Mouse (Mus musculus) megakaryocyte, adult 5-6 weeks (primary cell): Measurements from ENCODE around the gene Por. TPM values are rescaled to one million over a fixed set of nuclear protein-coding genes. Genes with fewer than 3 reads are reported as not detected.

Experiments used
- ATAC-seq: 2 replicates; pipeline ENCODE4 v1.8.0; 2016; ENCODE audit warnings: mild to moderate bottlenecking, inconsistent platforms; ENCODE audit not compliant: poor library complexity, severe bottlenecking
- total RNA-seq, 2 experiments: library from RNA; stranded (forward) in 1 of 2; stranded (reverse) in 1 of 2; fragments of 153-499, 151-499 nt in 1 of 2; fragments of 221-1000, 200-1000 nt in 1 of 2; gene quantifications; 2 replicates each; pipeline versions ENCODE4 v1.2.3 to v1.2.4; 2015 to 2017

Por gene
- total RNA-seq, 2 experiments from 2014 or later = 31.1 to 49.7 TPM

DNA sequence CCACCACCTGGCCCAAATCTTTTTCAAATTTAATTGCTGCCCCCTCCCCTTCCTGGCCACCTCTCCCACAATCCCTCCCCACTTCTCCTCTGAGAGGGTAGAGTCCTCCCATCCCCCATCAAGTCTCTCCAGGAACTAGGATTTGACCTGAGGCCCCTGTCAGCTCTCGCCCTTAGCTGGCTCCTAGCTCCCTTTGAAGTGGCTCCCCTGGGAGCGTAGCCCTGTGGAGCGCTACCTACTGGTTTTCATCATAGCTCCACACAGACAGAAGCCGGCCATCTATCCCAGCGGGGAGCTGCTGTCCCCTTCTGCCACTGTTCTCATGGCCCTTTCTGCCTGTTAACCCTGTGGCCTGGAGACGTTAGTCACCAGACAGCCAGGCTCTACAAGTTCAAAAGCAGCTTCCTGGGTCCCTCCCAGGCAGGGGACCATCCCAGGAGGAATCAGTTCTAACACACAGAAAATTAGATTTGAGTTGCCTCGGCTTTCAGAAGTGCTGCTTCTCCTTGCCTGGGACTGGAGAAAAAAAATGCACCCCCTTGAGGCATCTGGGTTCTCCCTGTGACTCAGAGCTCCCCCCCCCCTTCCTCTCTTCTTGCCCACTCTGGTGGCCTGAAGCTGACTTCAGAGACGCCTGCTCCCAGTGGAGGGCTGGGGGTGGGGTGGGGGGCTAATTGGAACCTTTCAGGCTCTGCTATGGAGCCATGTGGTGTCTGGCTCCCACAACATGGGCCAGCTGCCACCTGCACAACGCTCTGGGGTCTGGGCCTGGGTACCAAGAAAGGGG, 54.9 kb downstream of the Por start:
- no peak for ATAC-seq

DNA sequence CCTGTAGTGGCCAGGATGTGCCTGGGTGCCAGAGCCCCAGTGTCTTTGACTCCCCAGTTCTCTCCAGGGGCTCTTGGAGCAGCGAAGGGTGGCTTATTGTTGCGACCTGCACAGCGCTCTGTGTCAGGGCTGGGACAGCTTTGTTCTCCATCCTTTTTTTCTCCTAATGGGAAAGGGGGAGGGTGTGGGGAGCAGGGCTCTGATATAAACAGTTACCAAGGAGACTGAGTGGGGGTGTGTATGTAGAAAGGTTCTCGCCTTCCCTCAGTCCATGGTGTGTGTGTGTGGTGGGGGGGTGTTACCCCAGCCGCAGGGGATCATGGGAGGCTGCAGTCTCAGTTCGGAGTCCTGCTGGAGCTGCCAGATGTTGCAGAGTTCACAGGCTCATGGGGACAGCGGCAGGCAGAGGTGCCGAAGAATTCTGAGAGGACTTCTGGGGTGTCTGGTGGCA, 55.6 kb downstream of the Por start:
- ATAC-seq = no peak

DNA sequence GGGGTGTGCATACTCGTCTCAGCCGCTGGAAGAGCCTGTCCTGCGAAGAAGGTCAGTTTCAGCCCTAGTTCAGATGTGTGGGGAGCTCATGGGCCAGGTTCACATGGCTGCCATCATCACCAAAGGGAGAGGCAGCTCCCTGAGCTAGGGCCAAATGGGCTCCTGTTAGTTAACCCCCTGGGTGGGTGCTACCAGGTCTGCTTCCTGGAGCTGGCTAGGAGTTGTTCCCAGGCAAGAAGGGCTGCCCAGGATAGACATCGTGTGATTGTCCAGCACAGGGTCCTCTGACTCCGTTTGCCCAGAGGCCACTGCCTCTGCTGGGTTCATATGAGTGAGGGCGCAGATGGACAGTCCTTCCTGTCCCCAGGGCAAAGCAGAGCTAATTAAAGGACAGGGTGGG, 56.2 kb downstream of the Por start:
- ATAC-seq = no peak

DNA sequence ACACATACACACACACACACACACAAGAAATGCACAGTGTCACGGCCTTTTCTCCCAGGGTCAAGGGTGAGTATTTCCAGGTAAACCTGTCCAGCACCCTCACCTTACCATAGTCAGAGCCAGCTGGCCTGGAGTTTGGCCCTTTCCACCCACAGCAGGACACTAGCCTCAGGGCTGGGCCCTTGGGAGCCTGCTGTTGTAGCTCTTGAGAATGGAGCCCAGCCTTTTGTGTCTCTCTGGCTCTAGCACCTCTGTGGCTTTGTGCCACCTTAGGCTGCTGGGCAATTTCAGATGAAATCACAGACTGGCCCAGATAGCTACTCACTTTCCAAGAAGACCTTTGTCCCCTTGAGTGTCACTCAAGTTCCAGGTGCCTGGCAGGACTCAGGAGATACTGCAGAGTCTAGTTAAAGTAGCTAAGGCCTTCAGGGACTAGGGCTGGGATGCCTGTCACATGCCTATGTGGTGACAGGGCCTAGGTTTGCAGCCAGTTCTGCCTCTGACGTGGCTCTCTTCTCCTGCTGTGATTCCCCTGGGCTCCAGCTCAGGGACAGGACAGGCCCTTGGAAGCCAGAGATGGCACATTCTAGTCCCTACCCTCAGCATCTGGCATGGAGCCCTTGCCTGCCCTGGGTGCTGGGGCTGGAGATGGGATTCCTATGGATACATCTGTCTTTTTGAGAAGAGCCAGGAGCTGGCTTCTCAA, 57.0 kb downstream of the Por start:
- ATAC-seq = no peak

DNA sequence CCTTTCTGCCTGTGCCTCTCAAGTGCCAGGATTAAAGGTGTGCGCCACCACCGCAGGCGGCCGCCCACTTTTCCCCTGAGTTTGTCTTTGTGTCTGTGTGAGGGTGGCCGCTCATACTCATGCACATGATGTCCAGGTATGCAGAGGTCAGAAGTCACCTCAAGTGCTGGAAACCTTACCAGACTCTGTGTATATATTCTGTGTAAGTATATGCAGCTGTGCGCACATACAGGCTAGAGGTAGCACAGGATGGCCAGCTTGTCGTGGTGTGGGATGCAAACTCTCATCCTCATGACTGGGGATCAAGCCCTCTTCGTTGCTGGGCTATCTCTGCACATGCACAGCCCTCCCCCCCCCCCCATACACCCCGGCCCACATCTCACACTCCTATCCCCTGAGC, 58.0 kb downstream of the Por start:
- no peak for ATAC-seq

DNA sequence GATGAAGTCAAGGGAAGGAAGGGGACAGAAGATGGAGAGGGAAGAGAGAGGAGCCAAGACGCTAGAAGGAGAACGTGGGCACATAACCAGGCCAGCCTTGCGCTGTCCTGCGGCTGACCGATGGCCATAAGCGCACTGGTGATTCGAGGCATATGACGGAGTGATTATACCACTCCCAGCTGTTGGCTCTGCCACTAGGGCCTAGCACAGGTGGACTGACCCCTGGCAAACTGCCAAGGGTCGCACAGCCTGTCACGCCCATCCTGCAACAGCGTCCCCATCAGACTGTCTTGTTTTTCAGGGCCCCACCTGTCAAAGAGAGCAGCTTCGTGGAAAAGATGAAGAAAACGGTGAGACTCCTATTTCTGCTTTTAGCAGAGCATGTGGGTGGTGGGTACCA, 58.5 kb downstream of the Por start:
- no peak for ATAC-seq

DNA sequence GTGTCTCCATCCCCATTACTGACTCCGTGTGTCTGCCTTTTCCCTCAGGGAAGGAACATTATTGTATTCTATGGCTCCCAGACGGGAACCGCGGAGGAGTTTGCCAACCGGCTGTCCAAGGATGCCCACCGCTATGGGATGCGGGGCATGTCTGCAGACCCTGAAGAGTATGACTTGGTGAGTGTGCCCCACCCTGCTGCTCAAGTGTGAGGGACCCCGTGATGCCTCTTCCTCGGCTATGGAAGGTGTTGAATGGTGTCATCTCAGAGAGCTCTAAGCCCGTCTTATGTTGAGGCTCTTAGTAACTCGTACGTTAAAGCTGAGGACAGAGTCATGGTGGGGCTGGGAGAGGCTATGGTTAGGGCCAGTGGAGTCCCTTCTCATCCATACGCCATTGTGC, 59.5 kb downstream of the Por start:
- ATAC-seq = no peak

DNA sequence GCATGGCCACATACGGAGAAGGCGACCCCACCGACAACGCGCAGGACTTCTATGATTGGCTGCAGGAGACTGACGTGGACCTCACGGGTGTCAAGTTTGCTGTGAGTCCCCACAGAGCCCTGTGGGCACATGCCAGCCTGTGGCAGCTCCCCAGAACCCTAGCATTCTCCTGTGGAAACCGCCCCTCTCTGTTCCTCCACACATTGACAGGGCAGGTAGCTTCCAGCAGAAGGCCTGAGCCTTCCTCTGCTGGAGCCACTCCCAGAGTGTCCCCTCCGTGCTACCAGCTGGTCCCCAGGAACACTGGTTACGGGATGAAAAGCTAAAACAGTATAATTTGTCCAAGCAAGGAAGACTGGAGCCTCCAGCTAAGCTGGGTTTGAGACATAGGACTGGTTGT, 60.4 kb downstream of the Por start:
- no peak for ATAC-seq

DNA sequence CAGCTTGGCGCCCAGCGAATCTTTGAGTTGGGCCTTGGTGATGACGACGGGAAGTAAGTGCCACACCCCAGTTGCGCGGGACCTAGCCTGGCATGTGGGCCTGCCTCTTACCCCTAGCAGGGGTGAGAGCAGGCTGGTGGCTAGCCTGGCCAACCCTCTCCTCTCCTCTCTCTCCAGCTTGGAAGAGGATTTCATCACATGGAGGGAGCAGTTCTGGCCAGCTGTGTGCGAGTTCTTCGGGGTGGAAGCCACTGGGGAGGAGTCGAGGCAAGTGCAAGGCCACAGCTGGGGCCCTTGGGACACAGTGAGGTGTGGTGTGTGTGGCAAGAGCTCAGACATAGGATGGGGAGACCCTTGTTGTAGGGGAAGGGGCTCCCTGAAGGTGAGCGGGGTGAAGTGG, 61.1 kb downstream of the Por start:
- no peak for ATAC-seq

DNA sequence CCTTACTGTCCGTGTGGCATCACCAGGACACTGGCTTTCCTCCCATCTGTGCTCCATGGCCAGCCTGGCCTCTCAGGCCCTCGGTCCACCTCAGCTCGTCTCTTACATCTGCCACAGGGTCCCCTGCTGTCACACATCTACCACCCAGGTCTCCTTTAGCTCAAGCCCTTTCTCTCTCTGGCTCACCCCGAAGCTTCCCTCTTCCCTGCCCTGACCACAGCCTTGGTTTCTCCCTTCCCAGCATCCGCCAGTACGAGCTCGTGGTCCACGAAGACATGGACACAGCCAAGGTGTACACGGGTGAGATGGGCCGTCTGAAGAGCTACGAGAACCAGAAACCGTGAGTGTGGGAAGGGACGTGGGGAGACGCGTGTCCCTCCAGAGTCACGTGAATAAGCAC, 61.5 kb downstream of the Por start:
- no peak for ATAC-seq

DNA sequence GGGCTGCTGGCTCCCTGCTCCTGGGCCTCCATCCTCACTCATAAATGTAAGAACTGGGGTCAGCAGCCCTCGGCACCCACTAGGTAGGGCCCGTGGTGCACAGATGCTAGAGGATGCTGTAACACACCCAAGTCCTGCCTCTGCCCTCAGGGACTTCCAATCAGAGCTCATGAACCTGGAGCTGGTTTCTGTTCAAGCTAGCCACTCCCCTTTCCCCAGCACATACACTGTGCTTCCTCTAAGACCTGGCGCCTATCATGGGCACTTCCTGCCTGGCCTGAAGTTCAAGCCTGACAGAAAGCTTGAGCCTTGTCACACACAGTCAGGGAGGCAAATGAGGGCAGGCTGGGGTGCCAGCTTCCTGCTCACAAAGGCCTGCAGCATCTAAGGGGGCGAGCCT, 63.2 kb downstream of the Por start:
- ATAC-seq = no peak

DNA sequence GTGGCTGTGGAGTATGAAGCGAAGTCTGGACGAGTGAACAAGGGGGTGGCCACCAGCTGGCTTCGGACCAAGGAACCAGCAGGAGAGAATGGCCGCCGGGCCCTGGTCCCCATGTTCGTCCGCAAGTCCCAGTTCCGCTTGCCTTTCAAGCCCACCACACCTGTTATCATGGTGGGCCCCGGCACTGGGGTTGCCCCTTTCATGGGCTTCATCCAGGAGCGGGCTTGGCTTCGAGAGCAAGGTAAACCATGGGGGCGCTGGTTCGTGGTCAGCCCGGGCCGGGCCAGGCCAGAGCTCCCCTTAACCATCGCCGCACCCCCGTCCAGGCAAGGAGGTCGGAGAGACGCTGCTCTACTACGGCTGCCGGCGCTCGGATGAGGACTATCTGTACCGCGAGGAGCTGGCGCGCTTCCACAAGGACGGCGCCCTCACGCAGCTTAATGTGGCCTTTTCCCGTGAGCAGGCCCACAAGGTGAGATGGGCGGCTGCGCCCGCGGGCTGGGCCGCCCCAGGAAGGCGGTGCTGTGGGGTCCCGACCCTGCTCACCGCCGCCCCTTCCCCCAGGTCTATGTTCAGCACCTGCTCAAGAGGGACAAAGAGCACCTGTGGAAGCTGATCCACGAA, 64.3 kb downstream of the Por start:
- ATAC-seq = no peak

DNA sequence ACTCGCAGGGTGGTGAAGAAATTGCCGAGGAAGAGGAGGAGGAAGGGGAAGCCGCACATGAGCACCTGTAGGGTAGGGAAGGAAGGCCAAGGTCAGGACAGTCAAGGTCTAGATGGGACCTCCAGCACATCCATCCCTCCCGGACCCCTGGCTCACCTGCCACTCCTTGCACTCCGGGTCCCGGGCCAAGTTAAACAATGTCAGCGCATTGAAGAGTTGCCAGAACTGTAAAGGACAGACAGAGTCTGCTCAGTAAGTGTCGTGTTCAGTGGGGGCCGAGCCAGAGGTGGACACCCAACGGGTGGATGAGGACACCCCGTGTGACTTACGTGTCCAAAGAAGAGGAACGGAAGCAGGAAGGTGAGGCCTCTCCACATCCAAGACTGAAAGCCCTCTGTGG, 65.9 kb downstream of the Por start:
- ATAC-seq = no peak

DNA sequence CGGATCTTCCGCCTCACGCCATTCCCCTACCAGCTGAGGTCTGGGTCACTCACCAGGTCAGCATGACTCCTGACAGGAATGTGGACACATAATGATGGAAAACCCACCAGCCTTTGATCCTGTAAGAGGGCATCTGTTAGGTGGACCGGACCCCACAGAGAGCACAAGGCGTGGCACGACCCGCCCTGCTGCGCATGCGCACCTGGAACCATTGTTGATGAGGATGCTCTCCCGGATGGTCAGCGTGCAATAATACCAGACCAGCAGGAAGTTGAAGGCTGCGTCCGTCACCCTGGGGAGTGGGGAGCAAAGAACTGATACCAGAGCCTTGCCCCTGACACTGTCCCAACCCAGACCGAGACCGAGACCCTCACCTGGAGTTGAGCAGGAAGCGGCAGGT, 66.7 kb downstream of the Por start:
- no peak for ATAC-seq

DNA sequence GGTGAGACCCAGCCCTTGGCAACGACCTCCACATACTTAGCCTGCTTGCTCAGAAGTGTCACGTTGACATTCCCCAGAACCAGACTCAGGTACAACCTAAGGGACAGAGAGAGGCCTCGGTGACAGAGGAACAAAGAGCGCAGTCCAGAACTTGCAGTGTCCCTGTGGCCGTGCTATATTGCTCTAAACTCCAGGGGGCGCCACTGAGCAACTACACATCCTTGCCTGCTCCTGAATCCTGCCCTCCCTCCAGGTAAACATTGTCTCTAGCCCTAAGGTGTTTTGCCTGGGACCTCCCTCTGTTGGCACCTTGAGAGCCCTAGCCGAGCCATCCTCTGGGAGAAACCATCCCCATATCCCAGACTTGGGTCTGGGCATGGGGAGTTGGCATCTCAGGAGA, 67.3 kb downstream of the Por start:
- peak; percentile 47; the same call in 1 of the 2 replicates for ATAC-seq

DNA sequence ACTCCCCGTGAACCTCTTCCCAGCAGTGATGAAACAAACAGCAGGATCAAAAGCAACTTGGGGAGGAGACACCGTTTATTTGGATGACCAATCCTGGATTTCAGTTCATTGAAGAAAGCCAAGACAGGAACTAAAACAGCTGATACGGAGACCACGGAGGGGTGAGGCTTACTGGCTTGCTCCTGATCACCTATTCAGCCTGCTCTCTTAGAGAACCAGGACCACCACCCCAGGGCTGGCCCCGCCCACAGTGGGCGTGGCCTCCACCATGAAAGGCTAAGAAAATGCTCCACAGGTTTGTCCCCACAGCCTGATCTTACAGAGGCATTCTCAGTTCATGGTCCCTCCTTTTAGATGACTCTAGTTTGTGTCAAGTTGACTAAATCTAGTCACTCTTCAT, 68.4 kb downstream of the Por start:
- ATAC-seq = no peak

DNA sequence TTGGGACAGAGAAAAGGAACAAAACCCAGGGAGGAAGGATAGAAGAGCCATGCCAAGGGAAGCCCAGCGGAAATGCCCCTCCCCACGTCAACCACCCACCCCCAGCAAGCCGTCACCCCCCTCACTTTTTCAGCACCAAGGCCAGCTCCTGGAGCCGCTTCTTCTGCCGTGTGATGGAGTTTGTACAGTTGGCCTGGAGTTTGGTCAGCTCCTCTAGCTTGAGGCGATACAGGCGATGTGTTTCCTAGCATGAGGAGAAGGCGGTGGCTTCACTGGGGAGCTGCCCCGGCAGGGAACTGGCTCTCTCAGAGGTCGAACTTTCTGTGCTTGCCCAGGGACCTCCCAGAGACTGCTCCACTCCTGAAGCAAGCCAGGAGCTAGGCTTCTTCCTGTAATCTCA, 72.3 kb downstream of the Por start:
- no peak for ATAC-seq

DNA sequence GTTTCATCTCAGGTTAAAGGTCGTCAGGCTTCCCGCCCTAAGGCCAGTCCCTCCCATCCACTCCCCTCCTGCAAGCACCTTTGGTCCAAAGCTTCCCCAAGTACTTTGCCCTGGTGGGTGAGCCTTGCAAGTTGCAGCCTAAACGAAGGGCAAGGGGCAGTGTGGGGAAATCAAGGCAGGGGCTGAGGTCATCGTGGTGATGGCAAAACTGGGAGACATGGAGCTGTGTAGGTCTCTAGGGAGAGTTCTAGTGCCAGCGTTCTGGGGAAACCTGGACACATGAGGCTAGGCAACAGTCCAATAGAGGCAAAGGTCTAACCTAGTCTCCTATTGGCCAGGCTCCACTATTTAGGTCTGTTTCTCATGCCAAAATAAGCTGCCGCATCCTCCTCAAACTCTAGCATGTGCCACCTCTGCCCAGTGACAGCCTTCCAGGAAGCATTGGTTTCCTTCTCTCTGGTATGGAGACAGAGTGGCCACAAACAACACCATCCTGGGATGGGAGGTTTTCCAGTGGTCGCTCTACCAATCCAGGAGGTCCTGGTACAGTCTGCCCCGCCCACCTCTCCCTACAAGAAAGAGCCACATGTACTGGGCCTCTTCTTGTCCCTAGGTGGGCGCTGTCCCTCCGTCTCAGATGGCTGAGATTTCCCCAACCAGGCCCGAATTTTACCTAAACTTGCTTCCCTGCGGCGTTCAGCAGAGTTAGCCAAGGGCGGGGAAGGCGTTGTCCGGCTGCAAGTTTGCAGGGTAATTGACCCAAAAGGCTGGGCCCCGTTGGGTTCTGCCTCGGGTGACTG, 73.3 kb downstream of the Por start:
- ATAC-seq = no peak

DNA sequence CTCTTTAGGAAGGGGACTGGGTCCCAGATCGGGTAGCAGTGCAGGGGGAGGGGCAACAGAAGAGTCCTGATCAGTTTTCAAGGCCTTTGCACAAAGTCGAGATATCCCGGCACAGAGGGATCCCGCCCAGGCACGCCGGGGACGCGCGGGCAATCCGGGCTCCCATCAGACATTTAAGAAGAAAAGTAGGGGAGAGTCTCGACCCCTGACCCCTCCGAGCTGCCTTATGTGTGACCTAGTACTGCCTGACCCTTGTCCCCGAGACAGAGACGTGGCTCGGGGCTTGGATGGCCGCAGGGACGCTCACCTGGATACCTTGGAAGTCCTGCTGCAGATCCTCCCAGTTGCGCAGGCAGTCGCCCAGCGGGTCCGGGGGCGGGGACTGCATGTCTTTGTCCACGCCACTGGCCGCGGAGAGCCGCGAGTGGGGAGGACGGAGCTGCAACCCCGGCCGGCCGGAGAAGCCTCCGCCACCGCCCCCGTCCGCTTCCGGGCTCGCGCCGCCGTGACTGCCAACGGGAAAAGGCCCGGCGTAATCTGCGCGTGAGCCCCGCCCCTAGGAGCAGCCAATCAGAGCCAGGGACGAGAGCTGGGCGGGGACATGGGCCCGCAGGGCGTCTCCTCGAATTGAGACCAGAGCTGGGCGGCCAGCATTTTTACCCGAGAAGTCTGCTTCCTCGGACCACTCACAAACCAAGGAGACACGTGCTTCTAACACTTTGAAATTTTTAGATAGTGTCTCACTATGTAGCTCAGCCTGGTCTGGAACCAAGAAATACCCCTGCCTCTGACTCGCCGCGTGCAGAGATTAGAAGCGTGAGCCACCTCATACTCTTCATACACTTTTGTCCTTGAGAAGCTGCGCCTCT, 74.1 kb downstream of the Por start, which contains the start of gene Tmem120a:
TSS of gene Tmem120a (minus strand) at position 708 of the 869 bp plus-strand sequence.
- ATAC-seq = peak; percentile 100

DNA sequence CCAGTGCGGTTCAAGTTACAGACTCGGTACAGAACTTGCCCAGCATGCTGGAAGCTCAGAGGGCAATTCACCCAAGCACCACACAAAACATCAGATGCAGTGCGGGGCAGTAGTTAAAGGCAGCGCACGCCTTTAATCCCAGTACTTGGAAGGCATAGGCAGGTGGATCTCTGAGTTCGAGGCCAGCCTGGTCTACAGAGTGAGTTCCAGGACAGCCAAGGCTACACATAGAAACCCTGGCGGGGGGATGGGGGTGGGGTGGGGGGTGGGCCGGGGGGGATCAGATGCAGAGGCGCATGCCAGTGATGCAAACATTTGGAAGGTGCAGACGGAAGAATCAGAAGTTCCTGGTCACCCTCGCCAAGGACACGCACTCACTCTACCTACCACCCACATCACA, 74.9 kb downstream of the Por start:
- ATAC-seq = peak; percentile 13; the same call in 1 of the 2 replicates
